Mouse (Mus musculus): ENCODE measurements around the gene Myh3.

The Myh3 gene

DNA sequence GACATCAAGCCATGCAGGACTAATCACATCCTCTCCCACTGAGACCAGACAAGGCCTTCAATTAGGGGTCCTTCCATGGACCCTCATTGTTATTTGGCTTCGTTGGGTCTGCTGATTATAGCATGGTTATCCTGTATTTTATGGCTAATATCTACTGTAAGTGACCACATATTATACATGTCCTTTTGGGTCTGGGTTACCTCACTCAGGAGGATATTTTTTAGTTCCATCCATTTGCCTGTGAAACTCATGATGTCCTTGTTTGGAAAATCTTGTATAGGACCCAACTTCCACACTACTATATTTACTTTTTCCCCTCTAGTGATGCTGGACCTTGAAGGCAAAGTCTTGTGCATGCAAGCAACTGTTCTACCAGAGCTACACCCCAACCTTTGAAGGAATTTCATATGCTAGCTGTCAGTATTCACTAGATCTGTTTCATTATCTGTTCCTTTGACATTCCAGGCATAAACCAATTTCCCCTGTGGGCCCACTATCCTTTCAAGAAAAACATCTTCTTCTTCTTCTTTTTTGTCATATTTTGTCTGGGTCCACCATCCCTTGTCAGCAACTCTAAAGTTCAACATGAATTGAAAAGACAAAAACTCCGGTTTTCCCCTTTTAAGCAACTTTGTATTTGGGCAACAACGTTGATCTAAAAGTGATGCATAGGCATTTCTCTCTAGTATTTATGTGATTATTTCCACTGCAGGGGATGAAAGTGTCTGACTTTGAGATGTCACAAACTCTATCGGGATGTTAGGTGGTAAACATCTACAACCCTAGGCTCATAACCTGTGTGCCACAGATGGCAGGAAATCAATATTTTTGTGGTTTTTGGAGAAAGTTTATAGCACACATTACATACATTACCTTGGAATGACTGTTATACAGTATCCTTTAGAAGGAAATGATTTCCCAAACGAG is 67.6 kb downstream of the Myh3 start:
- no peak for DNase-seq

- no peak for DNase-seq
Observed at GRCm38 (mm10) chr11:67146409-67147282, 68.5 kb downstream of the Myh3 start.

GRCm38 (mm10) chr11:67147283-67147921 is 69.3 kb downstream of the Myh3 start:
- no peak for DNase-seq

DNA sequence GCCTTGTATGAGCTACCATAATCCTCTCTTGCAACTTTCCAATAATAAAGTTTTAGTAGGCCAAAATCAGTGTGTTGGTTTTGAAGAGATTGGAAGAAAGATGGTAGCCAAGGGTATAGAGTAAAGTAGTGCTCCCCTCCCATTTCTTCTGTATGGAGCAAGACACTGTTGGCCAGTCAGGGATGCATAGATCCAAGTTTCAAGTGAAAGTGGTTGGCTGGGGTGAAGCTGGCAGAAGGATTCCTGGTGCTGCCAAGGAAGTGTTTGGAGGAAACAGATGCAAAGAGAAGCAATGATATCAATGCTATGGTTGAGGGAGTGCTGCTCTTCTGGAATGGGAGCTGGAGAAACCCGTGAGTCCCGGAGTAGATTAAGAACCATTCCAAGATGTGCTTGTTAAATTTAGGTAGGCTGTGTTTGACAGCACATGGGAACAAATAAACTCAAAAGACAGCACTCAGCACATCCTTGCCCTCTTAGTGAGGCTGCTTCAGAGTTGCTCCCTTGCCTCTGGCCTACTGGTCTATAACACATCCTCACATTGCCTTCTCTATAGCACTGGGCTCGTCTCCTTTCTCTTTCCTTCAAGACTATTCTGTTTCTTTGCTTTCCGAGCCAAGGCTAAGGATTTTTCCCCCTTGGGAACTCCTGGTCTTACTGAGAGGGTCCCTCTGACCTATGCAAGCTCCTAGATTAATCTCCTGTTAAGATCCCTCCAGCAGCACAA is 70.3 kb downstream of the Myh3 start:
- no peak for DNase-seq

DNA sequence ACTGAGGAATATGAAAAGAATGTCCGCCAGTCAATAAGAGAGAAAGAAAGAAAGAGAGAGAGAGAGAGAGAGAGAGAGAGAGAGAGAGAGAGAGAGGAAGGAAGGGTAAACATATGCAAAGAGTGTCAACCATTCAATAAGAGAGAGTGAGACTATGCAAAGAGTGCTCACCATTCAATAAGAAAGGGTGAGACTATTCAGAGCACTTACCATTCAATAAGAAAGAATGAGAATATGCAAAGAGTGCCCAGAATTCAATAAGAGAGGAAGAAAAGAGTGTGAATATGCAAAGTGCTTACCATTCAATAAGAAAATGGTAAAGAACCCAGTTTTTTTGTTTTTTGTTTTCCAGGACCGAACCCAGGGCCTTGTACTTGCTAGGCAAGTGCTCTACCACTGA is 72.1 kb downstream of the Myh3 start:
- no peak for DNase-seq

- DNase-seq = no peak
Observed at GRCm38 (mm10) chr11:67151159-67151558, 73.1 kb downstream of the Myh3 start.
